Mouse (Mus musculus) limb, embryonic 12.5 days (tissue): ENCODE results near the gene Fam217b. TPM values are rescaled to one million over a fixed set of nuclear protein-coding genes. Genes with fewer than 3 reads are reported as not detected.

Experiments used
- ATAC-seq: fragments of 200-750 bp; cut with Nextera tagmentation; 2 replicates; pipeline ENCODE4 v1.8.0; 2017; ENCODE audit warnings: low read depth, moderate TSS enrichment; ENCODE audit not compliant: insufficient number of reproducible peaks, insufficient read depth, low FRiP score, low TSS enrichment
- H3K27ac ChIP-seq: fragments of 300-500 bp; sonication (generic); 2 replicates; pipeline ENCODE4 v1.5.1; 2016; ENCODE audit warnings: mild to moderate bottlenecking, moderate library complexity
- H3K27me3 ChIP-seq: fragments of 300-500 bp; sonication (generic); 2 replicates; pipeline ENCODE4 v1.6.1; 2016; ENCODE audit warnings: mild to moderate bottlenecking, moderate library complexity
- H3K36me3 ChIP-seq: fragments of 300-500 bp; sonication (generic); 2 replicates; pipeline ENCODE4 v1.6.1; 2016; ENCODE audit warnings: mild to moderate bottlenecking, moderate library complexity
- H3K4me1 ChIP-seq: fragments of 300-500 bp; sonication (generic); replicated peaks from 2 replicates; pipeline ENCODE4 v1.6.1; 2016
- H3K4me2 ChIP-seq: fragments of 300-500 bp; sonication (generic); 2 replicates; pipeline ENCODE4 v1.6.1; 2016; ENCODE audit warnings: mild to moderate bottlenecking, moderate library complexity
- H3K4me3 ChIP-seq: fragments of 300-500 bp; sonication (generic); replicated peaks from 2 replicates; pipeline ENCODE4 v1.5.1; 2016; ENCODE audit warnings: mild to moderate bottlenecking
- H3K9ac ChIP-seq: fragments of 300-500 bp; sonication (generic); replicated peaks from 2 replicates; pipeline ENCODE4 v1.6.1; 2016; ENCODE audit warnings: mild to moderate bottlenecking, moderate library complexity
- H3K9me3 ChIP-seq: fragments of 300-500 bp; sonication (generic); 2 replicates; pipeline ENCODE4 v1.6.1; 2016; ENCODE audit warnings: mild to moderate bottlenecking, moderate library complexity
- WGBS: fragments of 180-500 bp; shearing (Covaris S2); methylation state at CpG from one replicate; pipeline ENCODE4 v1.1.7; 2016; 5-methylcytosine and 5-hydroxymethylcytosine counted together
- polyA plus RNA-seq: library from polyadenylated mRNA; unstranded; fragments of >200 nt; fragmentation: Nextera tagmentation; extraction: Ambion mirVana; gene quantifications from 2 replicates; pipeline ENCODE4 v1.2.1, GENCODE M21; 2016

Gene Fam217b
- 4.3 and 4.6 TPM in 2 replicates for polyA plus RNA-seq

DNA sequence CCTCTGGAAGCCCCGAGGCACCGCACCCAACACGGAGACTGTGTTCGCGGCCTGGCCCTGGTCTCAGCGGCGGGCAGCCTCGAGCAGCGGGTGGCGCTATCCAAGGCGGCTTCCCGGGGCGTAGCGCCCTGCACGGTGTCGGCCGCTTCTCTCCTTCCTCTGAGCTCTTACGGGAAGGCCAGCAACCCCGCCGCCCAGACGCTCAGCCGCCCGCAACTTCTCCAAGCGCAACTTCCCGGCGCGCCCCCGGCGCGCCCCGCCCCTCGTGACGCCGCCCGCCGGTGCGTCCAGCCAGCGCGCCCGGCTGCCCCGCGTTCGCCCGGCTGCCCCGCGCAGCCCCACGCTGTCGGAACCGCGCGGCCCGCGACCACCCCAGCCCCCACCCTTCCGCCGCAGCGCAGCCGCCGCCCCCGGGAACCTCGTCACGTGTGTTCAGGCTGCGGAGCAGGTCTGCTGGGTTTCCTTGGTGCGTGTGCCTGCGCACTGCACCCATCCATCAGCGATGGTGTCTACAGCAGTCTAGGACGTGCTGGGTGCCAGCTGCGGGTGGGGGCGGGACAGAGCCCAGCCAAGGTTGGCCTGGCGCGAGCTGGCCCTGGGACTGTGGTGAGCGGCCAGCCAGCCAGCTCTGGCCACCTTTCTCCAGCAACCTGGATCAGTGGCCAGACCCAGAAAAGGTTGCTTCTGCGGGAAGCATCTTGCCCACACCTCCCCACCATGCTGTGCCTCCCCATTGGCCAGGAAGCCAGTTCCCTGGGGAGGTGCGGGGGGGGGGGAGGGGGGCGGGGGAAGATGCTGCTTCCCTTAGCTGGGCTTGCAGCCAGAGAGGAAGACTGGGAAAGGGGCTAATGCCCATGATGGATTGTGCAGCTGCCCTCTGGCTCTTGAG, at the start of gene Fam217b, which contains the start of gene Ppp1r3d:
Gene Fam217b (plus strand): TSS at position 264 of the 889 bp plus-strand sequence.
Gene Ppp1r3d (minus strand): TSS at position 212 of the 889 bp plus-strand sequence.
- WGBS, result under 1% methylated on average over 52 of the region's 74 CpGs
- H3K27me3 ChIP-seq, result peaks cover 39% of the 10 kb centered on the region

GRCm38 (mm10) chr2:178407053-178407815, 7.1 kb upstream of the Fam217b start, which contains the start of gene Sycp2:
Gene Sycp2 (minus strand): TSS chr2:178407685.
- peaks cover 10% of the 10 kb centered on the region for H3K27me3 ChIP-seq
- no peak within 1 kb of the TSS for H3K9ac ChIP-seq
- WGBS, result 81% methylated on average over 52 of the region's 52 CpGs
- no peak within 1 kb of the TSS for H3K4me2 ChIP-seq
- H3K27ac ChIP-seq, result no peak within 1 kb of the TSS
- no peaks in the 10 kb centered on the region for H3K36me3 ChIP-seq
- H3K9me3 ChIP-seq, result peaks cover 9% of the 10 kb centered on the region; the same call in 1 of the 2 replicates
- ATAC-seq, result peak; percentile 68; the same call in 1 of the 2 replicates
- H3K4me1 ChIP-seq, result peaks cover 7% of the 10 kb centered on the region; the same call in 1 of the 2 replicates
- no peak within 1 kb of the TSS for H3K4me3 ChIP-seq

More for the DNA sequence above, at the start of gene Fam217b, which contains the start of gene Ppp1r3d:
- ATAC-seq, result peak; percentile 81
- Histone ChIP-seq H3K9ac (peak within 1 kb of the TSS; percentile 68), H3K9me3 (no peaks in the 10 kb centered on the region), H3K36me3 (peaks cover 13% of the 10 kb centered on the region; the same call in 1 of the 2 replicates), H3K4me1 (peaks cover 27% of the 10 kb centered on the region), H3K4me3 (peak within 1 kb of the TSS; percentile 74), H3K4me2 (peak within 1 kb of the TSS; percentile 98), H3K27ac (peak within 1 kb of the TSS; percentile 64; the same call in 1 of the 2 replicates)

- no peak for ATAC-seq
- H3K4me3 ChIP-seq, result no peak overlapping the region
- no peak overlapping the region for H3K4me2 ChIP-seq
- peaks cover 28% of the 10 kb centered on the region for H3K27me3 ChIP-seq
- H3K9ac ChIP-seq, result no peak overlapping the region
- H3K9me3 ChIP-seq, result peaks cover 9% of the 10 kb centered on the region; the same call in 1 of the 2 replicates
- no peaks in the 10 kb centered on the region for H3K36me3 ChIP-seq
- H3K4me1 ChIP-seq, result peaks cover 15% of the 10 kb centered on the region
- WGBS, result 59% methylated on average over 1 of the region's 1 CpGs
- no peak overlapping the region for H3K27ac ChIP-seq
These were observed 5.3 kb upstream of the Fam217b start for GRCm38 (mm10) chr2:178409024-178409423.

GRCm38 (mm10) chr2:178410286-178410685, 4.0 kb upstream of the Fam217b start:
- WGBS, result 76% methylated on average over 6 of the region's 6 CpGs
- Histone ChIP-seq H3K4me2 (no peak overlapping the region), H3K4me1 (peaks cover 23% of the 10 kb centered on the region), H3K4me3 (no peak overlapping the region), H3K27ac (no peak overlapping the region), H3K36me3 (no peaks in the 10 kb centered on the region), H3K9me3 (peaks cover 9% of the 10 kb centered on the region; the same call in 1 of the 2 replicates), H3K27me3 (peaks cover 39% of the 10 kb centered on the region), H3K9ac (no peak overlapping the region)
- no peak for ATAC-seq

GRCm38 (mm10) chr2:178412598-178412997, 1.7 kb upstream of the Fam217b start:
- Histone ChIP-seq H3K4me2 (0 out of 2 replicates have a peak overlapping the region, but pooled peaks have one; percentile 98), H3K9ac (no peak overlapping the region), H3K36me3 (no peaks in the 10 kb centered on the region), H3K27ac (no peak overlapping the region), H3K9me3 (peaks cover 2% of the 10 kb centered on the region; the same call in 1 of the 2 replicates), H3K4me3 (no peak overlapping the region), H3K4me1 (peaks cover 27% of the 10 kb centered on the region), H3K27me3 (peaks cover 39% of the 10 kb centered on the region)
- 66% methylated on average over 6 of the region's 6 CpGs for WGBS
- no peak for ATAC-seq

DNA sequence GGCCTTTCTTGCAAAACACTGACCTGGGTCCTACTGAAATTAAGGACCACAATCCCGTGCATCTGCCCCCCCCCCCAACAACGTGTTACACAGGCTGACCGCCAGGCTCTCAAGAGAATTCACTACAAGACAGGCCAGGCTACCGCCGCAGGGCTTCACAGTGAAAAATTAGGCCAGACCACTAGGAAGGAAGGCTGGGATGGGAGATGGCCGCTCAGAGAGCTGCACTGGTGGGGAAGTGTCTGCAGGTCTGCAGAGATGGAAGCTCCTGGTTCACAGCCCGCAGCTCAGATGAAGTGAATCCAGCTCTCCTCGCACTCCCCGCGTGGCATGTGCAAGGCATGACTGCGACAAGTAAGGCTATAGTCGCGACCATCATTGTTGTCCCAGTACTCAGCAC, 1.2 kb upstream of the Fam217b start:
- WGBS, result 57% methylated on average over 13 of the region's 13 CpGs
- H3K9ac ChIP-seq, result no peak overlapping the region
- H3K4me3 ChIP-seq, result peak overlapping the region; percentile 74
- H3K4me1 ChIP-seq, result peaks cover 27% of the 10 kb centered on the region
- H3K27me3 ChIP-seq, result peaks cover 39% of the 10 kb centered on the region
- no peak for ATAC-seq
- peaks cover 3% of the 10 kb centered on the region; the same call in 1 of the 2 replicates for H3K36me3 ChIP-seq
- peak overlapping the region; percentile 98 for H3K4me2 ChIP-seq
- no peaks in the 10 kb centered on the region for H3K9me3 ChIP-seq
- H3K27ac ChIP-seq, result no peak overlapping the region

- peak overlapping the region; percentile 74 for H3K4me3 ChIP-seq
- H3K36me3 ChIP-seq, result peaks cover 6% of the 10 kb centered on the region; the same call in 1 of the 2 replicates
- H3K27ac ChIP-seq, result no peak overlapping the region
- peak overlapping the region; percentile 68 for H3K9ac ChIP-seq
- H3K9me3 ChIP-seq, result no peaks in the 10 kb centered on the region
- peaks cover 39% of the 10 kb centered on the region for H3K27me3 ChIP-seq
- WGBS, result 13% methylated on average over 75 of the region's 75 CpGs
- peaks cover 27% of the 10 kb centered on the region for H3K4me1 ChIP-seq
- H3K4me2 ChIP-seq, result peak overlapping the region; percentile 98
- ATAC-seq, result 0 out of 2 replicates have a peak, but pooled peaks have one; percentile 9
These were observed 653 bp upstream of the Fam217b start for GRCm38 (mm10) chr2:178413481-178414260.

- Histone ChIP-seq H3K4me2 (peak overlapping the region; percentile 98), H3K4me3 (peak overlapping the region; percentile 74), H3K9me3 (no peaks in the 10 kb centered on the region), H3K9ac (peak overlapping the region; percentile 68; the same call in 1 of the 2 replicates), H3K27me3 (peaks cover 39% of the 10 kb centered on the region), H3K27ac (no peak overlapping the region), H3K4me1 (peaks cover 27% of the 10 kb centered on the region), H3K36me3 (peaks cover 13% of the 10 kb centered on the region; the same call in 1 of the 2 replicates)
- ATAC-seq, result no peak
- 38% methylated on average over 3 of the region's 3 CpGs for WGBS
These were observed 775 bp downstream of the Fam217b start for GRCm38 (mm10) chr2:178415150-178415448.

DNA sequence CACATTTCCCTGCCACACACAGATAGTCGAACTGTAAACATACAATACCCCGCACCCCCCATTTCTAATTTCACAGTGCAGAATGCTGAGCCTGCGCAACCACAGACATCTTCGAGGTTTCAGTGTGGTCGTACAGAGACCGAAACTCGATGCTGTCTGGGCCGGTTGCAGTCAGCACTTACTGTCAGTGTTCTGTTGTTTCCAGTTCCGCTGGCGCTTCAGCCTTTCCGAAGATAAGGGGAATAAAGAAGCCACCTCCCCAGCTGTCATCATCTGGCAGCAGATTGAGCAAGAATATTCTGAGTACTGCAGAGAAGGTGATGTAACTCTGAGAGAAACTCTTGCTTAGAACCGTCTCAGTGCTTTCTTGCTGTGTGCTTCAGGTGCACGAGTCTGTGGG, 2.1 kb downstream of the Fam217b start:
- no peak overlapping the region for H3K4me3 ChIP-seq
- H3K4me2 ChIP-seq, result no peak overlapping the region
- peaks cover 36% of the 10 kb centered on the region for H3K4me1 ChIP-seq
- H3K9me3 ChIP-seq, result no peaks in the 10 kb centered on the region
- 71% methylated on average over 13 of the region's 13 CpGs for WGBS
- H3K27ac ChIP-seq, result no peak overlapping the region
- peaks cover 34% of the 10 kb centered on the region for H3K27me3 ChIP-seq
- peaks cover 13% of the 10 kb centered on the region; the same call in 1 of the 2 replicates for H3K36me3 ChIP-seq
- ATAC-seq, result no peak
- H3K9ac ChIP-seq, result no peak overlapping the region

GRCm38 (mm10) chr2:178416970-178417369, 2.6 kb downstream of the Fam217b start:
- H3K4me3 ChIP-seq, result no peak overlapping the region
- peaks cover 29% of the 10 kb centered on the region for H3K27me3 ChIP-seq
- H3K4me1 ChIP-seq, result peaks cover 36% of the 10 kb centered on the region
- peaks cover 13% of the 10 kb centered on the region; the same call in 1 of the 2 replicates for H3K36me3 ChIP-seq
- ATAC-seq, result no peak
- no peaks in the 10 kb centered on the region for H3K9me3 ChIP-seq
- no peak overlapping the region for H3K27ac ChIP-seq
- no peak overlapping the region for H3K4me2 ChIP-seq
- 73% methylated on average over 4 of the region's 4 CpGs for WGBS
- no peak overlapping the region for H3K9ac ChIP-seq
